Mouse (Mus musculus): ENCODE results near the gene Ddx42. TPM values are rescaled to one million over a fixed set of nuclear protein-coding genes. Genes with fewer than 3 reads are reported as not detected.
"Not testable (repeated sequence)": the region's sequence is repeated elsewhere in the genome, so short reads cannot be mapped to it uniquely, and the experiment has no call there.

The Ddx42 gene
- polyA plus RNA-seq, 1 experiment from 2014 or later: 102 TPM

DNA sequence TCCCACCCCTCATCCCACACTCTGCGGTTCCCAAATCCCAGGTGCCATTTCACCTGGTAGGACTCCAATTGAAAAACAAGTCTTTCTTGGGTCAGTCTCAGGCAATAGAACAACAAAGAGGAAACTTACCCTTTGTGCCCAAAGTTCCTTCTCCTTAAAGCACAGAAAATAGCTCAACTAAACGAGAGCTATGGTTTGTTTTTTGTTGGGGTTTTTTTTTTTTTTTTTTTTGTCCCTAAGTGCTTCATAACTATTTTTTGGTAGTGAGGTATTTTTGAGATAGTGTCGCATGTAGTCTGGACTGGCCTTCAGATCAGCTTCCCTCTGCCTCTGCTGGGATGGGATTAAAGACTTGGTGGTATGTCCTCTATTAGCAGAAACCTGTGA, 22.6 kb upstream of the Ddx42 start:
- no peak overlapping the region for H3K27ac ChIP-seq (replicated peaks; ENCODE audit: low read depth, low read length)
- whole genome bisulfite sequencing: 38% methylated on average over 3 of the region's 3 CpGs
- no peak for DNase-seq (ENCODE audit: low spot score)
- no peaks in the 10 kb centered on the region for H3K9me3 ChIP-seq (replicated peaks; ENCODE audit: control insufficient read depth, low read length)
- no peak for ATAC-seq (replicated peaks; ENCODE audit: insufficient number of reproducible peaks, low FRiP score, low TSS enrichment, low read depth)
- H3K36me3 ChIP-seq (replicated peaks; ENCODE audit: control insufficient read depth, insufficient read depth, low read depth, low read length): no peaks in the 10 kb centered on the region
- H3K4me2 ChIP-seq (ENCODE audit: low read depth, low read length): peak overlapping the region; percentile 26
- peak overlapping the region; percentile 57 for H3K9ac ChIP-seq (replicated peaks; ENCODE audit: low read length)
- H3K4me3 ChIP-seq (ENCODE audit: low read depth, low read length): peak overlapping the region; percentile 59
- H3K27me3 ChIP-seq (ENCODE audit: control insufficient read depth, insufficient read depth, low read length): no peaks in the 10 kb centered on the region
- H3K4me1 ChIP-seq (ENCODE audit: control insufficient read depth, insufficient read depth, low read length): no peaks in the 10 kb centered on the region

DNA sequence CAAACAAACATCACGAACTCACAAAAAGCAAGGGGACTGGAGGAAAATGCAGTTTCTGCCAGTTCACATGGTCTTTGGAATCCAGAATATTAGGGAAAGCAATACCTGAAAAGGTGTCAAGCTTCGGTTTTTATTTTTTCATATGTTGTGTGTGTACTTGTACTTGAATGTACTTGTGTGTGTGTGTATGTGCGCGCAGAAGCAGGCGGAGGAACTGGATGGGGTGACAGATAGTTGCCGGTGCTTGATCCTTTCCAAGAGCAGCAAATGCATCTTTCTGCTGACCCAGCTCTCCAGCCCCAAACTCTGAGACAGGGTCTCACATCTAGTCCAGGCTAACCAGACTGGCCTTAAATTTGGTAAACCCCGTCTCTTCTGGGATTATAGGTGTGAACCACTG, 21.8 kb upstream of the Ddx42 start:
- WGBS: 93% methylated on average over 7 of the region's 7 CpGs
- Histone ChIP-seq H3K9me3 (replicated peaks; ENCODE audit: control insufficient read depth, low read length) (no peaks in the 10 kb centered on the region), H3K36me3 (replicated peaks; ENCODE audit: control insufficient read depth, insufficient read depth, low read depth, low read length) (no peaks in the 10 kb centered on the region), H3K27me3 (ENCODE audit: control insufficient read depth, insufficient read depth, low read length) (no peaks in the 10 kb centered on the region), H3K4me1 (ENCODE audit: control insufficient read depth, insufficient read depth, low read length) (no peaks in the 10 kb centered on the region), H3K9ac (replicated peaks; ENCODE audit: low read length) (no peak overlapping the region), H3K27ac (replicated peaks; ENCODE audit: low read depth, low read length) (no peak overlapping the region), H3K4me2 (ENCODE audit: low read depth, low read length) (no peak overlapping the region), H3K4me3 (ENCODE audit: low read depth, low read length) (no peak overlapping the region)
- DNase-seq (ENCODE audit: low spot score): no peak
- ATAC-seq (replicated peaks; ENCODE audit: insufficient number of reproducible peaks, low FRiP score, low TSS enrichment, low read depth): no peak

DNA sequence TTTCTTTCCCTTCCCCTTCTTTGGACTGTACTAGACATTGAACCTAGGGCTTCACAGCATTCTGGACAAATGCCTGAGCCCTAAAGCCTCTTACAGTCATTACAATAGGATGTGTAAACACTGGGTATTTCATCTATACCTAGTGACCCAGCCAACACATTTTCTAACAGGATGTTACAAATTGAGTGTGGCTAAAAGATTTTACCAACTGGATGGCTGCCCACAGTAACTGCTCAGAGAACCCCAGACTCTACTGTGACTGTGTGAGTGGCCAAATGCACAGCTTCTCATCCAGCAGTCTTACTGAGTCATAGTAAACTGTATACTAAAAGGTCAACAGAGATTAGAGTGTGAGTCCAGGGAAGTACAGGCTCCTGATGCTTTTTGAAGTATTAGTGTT, 21.4 kb upstream of the Ddx42 start:
- H3K9me3 ChIP-seq (replicated peaks; ENCODE audit: control insufficient read depth, low read length): no peaks in the 10 kb centered on the region
- no peak overlapping the region for H3K4me2 ChIP-seq (ENCODE audit: low read depth, low read length)
- no peaks in the 10 kb centered on the region for H3K4me1 ChIP-seq (ENCODE audit: control insufficient read depth, insufficient read depth, low read length)
- H3K27me3 ChIP-seq (ENCODE audit: control insufficient read depth, insufficient read depth, low read length): no peaks in the 10 kb centered on the region
- ATAC-seq (replicated peaks; ENCODE audit: insufficient number of reproducible peaks, low FRiP score, low TSS enrichment, low read depth): no peak
- no peak overlapping the region for H3K27ac ChIP-seq (replicated peaks; ENCODE audit: low read depth, low read length)
- no peak overlapping the region for H3K4me3 ChIP-seq (ENCODE audit: low read depth, low read length)
- DNase-seq (ENCODE audit: low spot score): no peak
- no peaks in the 10 kb centered on the region for H3K36me3 ChIP-seq (replicated peaks; ENCODE audit: control insufficient read depth, insufficient read depth, low read depth, low read length)
- no peak overlapping the region for H3K9ac ChIP-seq (replicated peaks; ENCODE audit: low read length)

DNA sequence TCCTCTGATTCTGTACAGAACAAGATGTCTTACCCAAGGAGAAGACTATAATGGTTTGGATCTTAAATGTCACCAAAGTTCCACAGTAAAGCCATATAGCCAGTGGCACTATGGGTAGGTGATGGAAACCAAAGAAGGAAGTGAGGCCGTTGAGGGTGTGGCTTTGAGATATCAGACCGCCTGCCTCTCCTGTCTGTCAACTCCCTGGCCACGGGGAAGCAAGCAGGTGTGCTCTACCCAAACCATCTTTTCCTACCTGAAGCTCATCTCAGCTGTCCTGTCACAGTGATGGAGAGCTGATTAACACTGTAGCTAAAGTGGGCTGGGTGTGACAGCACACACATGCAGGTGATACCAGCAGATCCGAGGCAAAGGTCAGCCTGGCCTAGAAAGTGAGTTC, 18.4 kb upstream of the Ddx42 start:
- no peaks in the 10 kb centered on the region for H3K4me1 ChIP-seq (ENCODE audit: control insufficient read depth, insufficient read depth, low read length)
- no peak overlapping the region for H3K9ac ChIP-seq (replicated peaks; ENCODE audit: low read length)
- no peaks in the 10 kb centered on the region; the same call in 1 of the 2 replicates for H3K36me3 ChIP-seq (replicated peaks; ENCODE audit: control insufficient read depth, insufficient read depth, low read depth, low read length)
- WGBS: 87% methylated on average over 4 of the region's 4 CpGs
- H3K9me3 ChIP-seq (replicated peaks; ENCODE audit: control insufficient read depth, low read length): no peaks in the 10 kb centered on the region
- H3K4me2 ChIP-seq (ENCODE audit: low read depth, low read length): no peak overlapping the region
- no peak for ATAC-seq (replicated peaks; ENCODE audit: insufficient number of reproducible peaks, low FRiP score, low TSS enrichment, low read depth)
- H3K27me3 ChIP-seq (ENCODE audit: control insufficient read depth, insufficient read depth, low read length): no peaks in the 10 kb centered on the region
- no peak overlapping the region for H3K27ac ChIP-seq (replicated peaks; ENCODE audit: low read depth, low read length)
- no peak for DNase-seq (ENCODE audit: low spot score)
- H3K4me3 ChIP-seq (ENCODE audit: low read depth, low read length): no peak overlapping the region

DNA sequence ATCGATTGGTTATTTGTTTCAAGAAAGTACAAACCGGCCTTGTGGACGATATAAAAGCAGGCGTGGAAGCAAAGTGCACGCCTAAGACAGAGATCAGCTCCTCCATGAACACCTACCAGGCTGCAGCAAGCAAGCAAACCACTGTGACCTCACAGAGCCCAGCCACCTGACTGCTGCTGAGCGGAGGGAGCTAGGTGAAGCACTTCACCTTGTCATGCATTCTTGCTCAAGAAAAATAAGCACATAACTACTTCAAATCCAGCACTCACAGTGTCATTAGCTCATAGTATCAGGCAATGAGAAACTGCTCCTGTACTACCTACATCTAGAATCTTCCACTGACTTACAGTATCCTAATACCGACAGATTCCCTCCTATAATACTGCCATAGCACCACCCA, 16.7 kb upstream of the Ddx42 start:
- not testable (repeated sequence) for H3K27me3 ChIP-seq (ENCODE audit: control insufficient read depth, insufficient read depth, low read length); H3K36me3 ChIP-seq (replicated peaks; ENCODE audit: control insufficient read depth, insufficient read depth, low read depth, low read length); H3K9ac ChIP-seq (replicated peaks; ENCODE audit: low read length); DNase-seq (ENCODE audit: low spot score); H3K4me2 ChIP-seq (ENCODE audit: low read depth, low read length); H3K4me3 ChIP-seq (ENCODE audit: low read depth, low read length); ATAC-seq (replicated peaks; ENCODE audit: insufficient number of reproducible peaks, low FRiP score, low TSS enrichment, low read depth); H3K9me3 ChIP-seq (replicated peaks; ENCODE audit: control insufficient read depth, low read length); H3K4me1 ChIP-seq (ENCODE audit: control insufficient read depth, insufficient read depth, low read length); H3K27ac ChIP-seq (replicated peaks; ENCODE audit: low read depth, low read length)
- 96% methylated on average over 7 of the region's 7 CpGs for WGBS

DNA sequence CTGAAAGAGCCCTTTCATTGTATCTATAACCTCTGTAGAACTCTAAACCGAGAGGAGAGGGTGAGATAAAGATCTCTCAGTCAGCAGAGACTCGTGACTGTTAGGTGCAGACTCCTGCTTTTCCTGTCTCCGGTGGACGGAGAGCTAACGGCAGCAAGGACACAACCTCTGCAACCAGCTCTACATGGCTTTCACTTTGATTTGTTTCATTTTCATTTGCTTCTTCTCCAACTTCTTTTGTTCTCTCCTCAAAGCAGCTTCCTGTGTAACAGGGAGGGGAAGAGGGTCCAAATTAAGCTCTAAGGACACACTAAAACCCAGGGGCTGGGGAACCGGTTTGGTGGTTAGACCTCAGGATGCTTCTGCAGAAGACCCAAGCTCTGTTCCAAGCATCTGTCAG, 16.0 kb upstream of the Ddx42 start:
- DNase-seq (ENCODE audit: low spot score) (no peak), ATAC-seq (replicated peaks; ENCODE audit: insufficient number of reproducible peaks, low FRiP score, low TSS enrichment, low read depth) (no peak)
- Histone ChIP-seq H3K9ac (replicated peaks; ENCODE audit: low read length) (no peak overlapping the region), H3K4me1 (ENCODE audit: control insufficient read depth, insufficient read depth, low read length) (no peaks in the 10 kb centered on the region), H3K36me3 (replicated peaks; ENCODE audit: control insufficient read depth, insufficient read depth, low read depth, low read length) (no peaks in the 10 kb centered on the region; the same call in none of the 2 replicates), H3K4me3 (ENCODE audit: low read depth, low read length) (no peak overlapping the region), H3K9me3 (replicated peaks; ENCODE audit: control insufficient read depth, low read length) (no peaks in the 10 kb centered on the region), H3K27me3 (ENCODE audit: control insufficient read depth, insufficient read depth, low read length) (no peaks in the 10 kb centered on the region), H3K27ac (replicated peaks; ENCODE audit: low read depth, low read length) (no peak overlapping the region), H3K4me2 (ENCODE audit: low read depth, low read length) (no peak overlapping the region)
- 84% methylated on average over 6 of the region's 6 CpGs for WGBS

DNA sequence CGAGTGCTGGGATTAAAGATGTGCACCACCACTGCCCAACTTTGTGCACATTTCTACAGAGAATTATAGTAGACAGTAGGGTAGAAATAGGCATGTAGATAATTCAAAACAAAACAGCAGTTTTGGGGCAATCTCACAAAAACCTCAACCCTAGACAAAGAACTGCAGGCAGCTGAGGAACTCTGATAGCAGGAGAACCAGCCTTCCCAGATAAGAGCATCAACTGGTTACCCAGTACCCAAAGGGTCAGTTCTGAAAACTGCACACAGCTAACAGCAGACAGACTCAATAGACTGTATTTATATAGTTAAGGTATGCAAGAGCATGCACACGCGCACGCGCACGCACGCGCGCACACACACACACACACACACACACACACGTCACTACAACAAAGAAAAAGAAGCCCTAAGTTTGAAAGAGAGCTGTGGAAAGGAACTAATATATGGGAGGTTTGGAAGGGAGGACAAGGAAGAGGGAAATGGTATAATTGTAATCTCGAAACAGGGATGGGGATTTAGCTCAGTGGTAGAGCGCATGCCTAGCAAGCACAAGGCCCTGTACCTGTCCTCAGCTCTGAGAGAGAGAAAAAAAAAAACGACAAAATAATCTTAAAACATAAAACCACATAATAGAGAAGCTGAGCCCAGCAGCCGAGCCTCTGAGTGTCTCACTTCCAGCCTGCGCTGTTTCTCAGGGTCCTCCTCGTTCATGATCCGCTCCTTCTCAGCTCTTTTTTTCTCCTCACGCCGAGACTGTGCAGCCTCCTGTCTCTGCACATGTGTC, 15.2 kb upstream of the Ddx42 start:
- 94% methylated on average over 19 of the region's 19 CpGs for WGBS
- ATAC-seq (replicated peaks; ENCODE audit: insufficient number of reproducible peaks, low FRiP score, low TSS enrichment, low read depth) (no peak), DNase-seq (ENCODE audit: low spot score) (no peak)
- H3K27ac ChIP-seq (replicated peaks; ENCODE audit: low read depth, low read length): no peak overlapping the region
- H3K4me3 ChIP-seq (ENCODE audit: low read depth, low read length): no peak overlapping the region
- H3K9me3 ChIP-seq (replicated peaks; ENCODE audit: control insufficient read depth, low read length): no peaks in the 10 kb centered on the region
- H3K36me3 ChIP-seq (replicated peaks; ENCODE audit: control insufficient read depth, insufficient read depth, low read depth, low read length): no peaks in the 10 kb centered on the region; the same call in none of the 2 replicates
- no peak overlapping the region for H3K4me2 ChIP-seq (ENCODE audit: low read depth, low read length)
- H3K9ac ChIP-seq (replicated peaks; ENCODE audit: low read length): no peak overlapping the region
- no peaks in the 10 kb centered on the region for H3K4me1 ChIP-seq (ENCODE audit: control insufficient read depth, insufficient read depth, low read length)
- no peaks in the 10 kb centered on the region for H3K27me3 ChIP-seq (ENCODE audit: control insufficient read depth, insufficient read depth, low read length)

DNA sequence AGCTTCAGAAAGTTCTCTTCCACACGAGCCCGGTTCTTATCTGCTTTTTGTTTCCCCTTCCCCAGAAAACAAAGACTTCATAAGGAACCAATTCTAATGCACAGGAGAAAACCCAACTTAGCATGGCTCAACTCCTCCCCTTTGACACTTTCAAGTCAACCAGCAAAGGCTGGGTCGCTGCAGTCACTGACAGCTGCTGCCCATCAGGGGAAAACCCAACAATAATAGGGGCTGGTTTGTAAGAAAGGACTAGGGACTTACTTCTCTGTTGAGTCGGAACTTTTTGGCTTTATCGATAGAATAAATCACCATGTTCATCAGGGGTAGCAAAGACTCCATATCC, 14.6 kb upstream of the Ddx42 start, which contains the start of gene Strada:
Gene Strada, minus strand, starts transcription at position 46 of the 343 bp plus-strand sequence.
- H3K4me3 ChIP-seq (ENCODE audit: low read depth, low read length): no peak within 1 kb of the TSS
- H3K36me3 ChIP-seq (replicated peaks; ENCODE audit: control insufficient read depth, insufficient read depth, low read depth, low read length): no peaks in the 10 kb centered on the region; the same call in none of the 2 replicates
- ATAC-seq (replicated peaks; ENCODE audit: insufficient number of reproducible peaks, low FRiP score, low TSS enrichment, low read depth) (no peak), DNase-seq (ENCODE audit: low spot score) (no peak)
- WGBS: 86% methylated on average over 5 of the region's 5 CpGs
- no peak within 1 kb of the TSS for H3K27ac ChIP-seq (replicated peaks; ENCODE audit: low read depth, low read length)
- H3K9me3 ChIP-seq (replicated peaks; ENCODE audit: control insufficient read depth, low read length): no peaks in the 10 kb centered on the region
- H3K4me2 ChIP-seq (ENCODE audit: low read depth, low read length): no peak within 1 kb of the TSS
- H3K4me1 ChIP-seq (ENCODE audit: control insufficient read depth, insufficient read depth, low read length): no peaks in the 10 kb centered on the region
- no peak within 1 kb of the TSS for H3K9ac ChIP-seq (replicated peaks; ENCODE audit: low read length)
- H3K27me3 ChIP-seq (ENCODE audit: control insufficient read depth, insufficient read depth, low read length): no peaks in the 10 kb centered on the region
